Mouse (Mus musculus) G1E (cell line): ENCODE measurements around the gene Itgae.

ENCODE experiments used
- CTCF ChIP-seq: IDR thresholded peaks from 2 replicates; pipeline ENCODE4 v1.5.1; 2012; ENCODE audit warnings: low read depth, low read length, inconsistent platforms, mixed read lengths
- GATA1 ChIP-seq: IDR thresholded peaks from 2 replicates; pipeline ENCODE4 v1.6.1; 2012; ENCODE audit warnings: borderline replicate concordance, low read length, inconsistent platforms, mixed read lengths
- GATA2 ChIP-seq: IDR thresholded peaks from 2 replicates; pipeline ENCODE4 v1.6.1; 2012; ENCODE audit warnings: low read depth, low read length, inconsistent platforms, borderline replicate concordance
- POLR2AphosphoS5 ChIP-seq: IDR thresholded peaks from 2 replicates; pipeline ENCODE4 v1.6.1; 2012; ENCODE audit warnings: low read depth, low read length, inconsistent platforms; ENCODE audit not compliant: insufficient replicate concordance
- TAL1 ChIP-seq: conservative IDR thresholded peaks from 2 replicates; pipeline ENCODE4 v1.6.1; 2012; ENCODE audit warnings: low read depth, low read length, inconsistent platforms, mixed read lengths

DNA sequence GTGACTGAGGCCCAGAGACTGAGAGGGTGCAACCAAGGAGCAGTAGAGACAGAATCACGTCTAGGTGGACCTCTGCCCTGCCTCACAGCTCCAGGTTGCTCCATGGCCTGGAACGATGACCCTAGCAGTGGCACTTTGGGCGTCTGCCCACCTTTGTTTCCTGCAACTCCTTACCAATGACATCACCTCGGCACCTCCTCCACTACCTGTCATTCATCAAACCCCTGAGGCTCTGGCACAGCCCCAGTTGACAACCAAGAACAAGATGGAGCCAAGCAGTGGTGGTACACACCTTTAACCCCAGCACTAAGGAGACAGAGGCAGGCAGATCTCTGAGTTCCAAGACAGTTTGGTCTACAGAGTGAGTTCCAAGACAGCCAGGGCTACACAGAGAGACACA lies 1.7 kb downstream of the Itgae start:
- TF ChIP-seq CTCF (no peak), GATA1 (no peak), POLR2AphosphoS5 (no peak), TAL1 (no peak), GATA2 (no peak)
